ENCODE assay signal across 15 mouse cellular contexts in genomic region chr4:145037631-145038416, GRCm38 (mm10).
DNase-seq lines count a peak whose midpoint lies in the region; ATAC-seq and TF ChIP-seq lines count a peak whose summit lies in the region.
"Had no signal": no experiment of that assay in that cellular context is flagged by ENCODE, and none has a peak within 500 bp of the region (broad histone marks: within the 10 kb centered on the region; RNA-seq: fewer than 3 reads in every experiment).

No protein-coding gene starts in this region.

- H3K27me3 ChIP-seq in liver, embryonic 14.5 days (ENCODE audit: control insufficient read depth, insufficient read depth, low read length) = no peaks in the 10 kb centered on the region
- H3K27me3 ChIP-seq in hindbrain, embryonic 13.5 days = no peaks in the 10 kb centered on the region
- H3K27me3 ChIP-seq: forebrain, embryonic 12.5 days; heart, embryonic 15.5 days; hindbrain, embryonic 15.5 days had no signal

- peak; percentile 40 for DNase-seq in gastrocnemius, adult 18-20 months (ENCODE audit: low spot score)
- DNase-seq in gastrocnemius, adult 8-10 months (ENCODE audit: low spot score in 2 of 2) = no peak
- no peak for DNase-seq in layer of hippocampus, adult 2 months (ENCODE audit: low spot score in 2 of 2)
- no peak for DNase-seq in layer of hippocampus, postnatal 25 days (ENCODE audit: extremely low spot score in 1 of 2, low spot score in 1 of 2)
- peak; percentile 69 for DNase-seq in NIH3T3 (ENCODE audit: low read depth)
- DNase-seq in liver, embryonic 14.5 days (ENCODE audit: low read depth in 3 of 3, low spot score in 3 of 3) = no peak
- no peak for DNase-seq in embryo, embryonic 9.5 days (ENCODE audit: extremely low spot score)
- DNase-seq: embryo, embryonic 11 days; gastrocnemius, postnatal 14 days; right cerebral cortex, postnatal 25 days; thymus, postnatal 4 days had no signal

- 0 out of 2 replicates have a peak overlapping the region, but pooled peaks have one; percentile 23 for H3K27ac ChIP-seq in layer of hippocampus, adult 2 months
- H3K27ac ChIP-seq in liver, embryonic 14.5 days = peak overlapping the region; percentile 12
- no peak overlapping the region for H3K27ac ChIP-seq in hindbrain, embryonic 13.5 days
- H3K27ac ChIP-seq: forebrain, embryonic 12.5 days; heart, embryonic 15.5 days; hindbrain, embryonic 15.5 days had no signal

- TF ChIP-seq EP300 in liver, embryonic 14.5 days (IDR thresholded peaks at IDR 0.05; ENCODE audit: low read depth) = no peak

- H3K36me3 ChIP-seq in liver, embryonic 14.5 days (replicated peaks; ENCODE audit: control insufficient read depth, insufficient read depth, low read depth) = peaks cover 2% of the 10 kb centered on the region; the same call in 1 of the 2 replicates
- peaks cover 54% of the 10 kb centered on the region for H3K36me3 ChIP-seq in hindbrain, embryonic 13.5 days

- no peak for TF ChIP-seq CTCF in layer of hippocampus, adult 2 months (conservative IDR thresholded peaks at IDR 0.05)
- TF ChIP-seq CTCF in liver, embryonic 14.5 days (IDR thresholded peaks at IDR 0.05; ENCODE audit: low read depth) = no peak

- no peaks in the 10 kb centered on the region for H3K9me3 ChIP-seq in liver, embryonic 14.5 days (ENCODE audit: control insufficient read depth, low read length)
- no peaks in the 10 kb centered on the region for H3K9me3 ChIP-seq in hindbrain, embryonic 13.5 days
- H3K9me3 ChIP-seq: forebrain, embryonic 12.5 days; heart, embryonic 15.5 days; hindbrain, embryonic 15.5 days had no signal

- no peak overlapping the region for H3K4me2 ChIP-seq in liver, embryonic 14.5 days (ENCODE audit: low read depth)
- H3K4me2 ChIP-seq in hindbrain, embryonic 13.5 days = no peak overlapping the region
- H3K4me2 ChIP-seq: forebrain, embryonic 12.5 days; heart, embryonic 15.5 days; hindbrain, embryonic 15.5 days had no signal

- H3K9ac ChIP-seq in liver, embryonic 14.5 days (replicated peaks) = no peak overlapping the region
- no peak overlapping the region for H3K9ac ChIP-seq in hindbrain, embryonic 13.5 days
- H3K9ac ChIP-seq: forebrain, embryonic 12.5 days; heart, embryonic 15.5 days; hindbrain, embryonic 15.5 days had no signal

- ATAC-seq in liver, embryonic 14.5 days (ENCODE audit: insufficient read depth) = no peak
- ATAC-seq in hindbrain, embryonic 13.5 days (ENCODE audit: low FRiP score) = no peak

- H3K4me1 ChIP-seq in liver, embryonic 14.5 days (replicated peaks; ENCODE audit: control insufficient read depth in 2 of 2, insufficient read depth in 2 of 2, low read length in 1 of 2) = peaks cover 49 to 78% of the 10 kb centered on the region in 2 experiments
- H3K4me1 ChIP-seq in hindbrain, embryonic 13.5 days (replicated peaks) = peaks cover 18% of the 10 kb centered on the region

- H3K4me3 ChIP-seq in layer of hippocampus, adult 2 months = no peak overlapping the region
- H3K4me3 ChIP-seq in liver, embryonic 14.5 days (ENCODE audit: insufficient read depth in 1 of 2, low read depth in 2 of 2, low read length in 2 of 2) = no peak overlapping the region
- no peak overlapping the region for H3K4me3 ChIP-seq in hindbrain, embryonic 13.5 days
- H3K4me3 ChIP-seq: forebrain, embryonic 12.5 days; heart, embryonic 15.5 days; hindbrain, embryonic 15.5 days had no signal

- WGBS in liver, embryonic 14.5 days (ENCODE audit: insufficient replicate concordance) = 75% methylated on average over 5 of the region's 5 CpGs
- WGBS in hindbrain, embryonic 13.5 days = 90% methylated on average over 5 of the region's 5 CpGs

Comparison
In these comparisons a context has a peak if more than half of its experiments do, and no peak if none do; other contexts are left out.
1. DNase-seq: peak in gastrocnemius, adult 18-20 months (single experiment) and NIH3T3 (single experiment); none in gastrocnemius, adult 8-10 months (0 of 2), layer of hippocampus, adult 2 months (0 of 2), layer of hippocampus, postnatal 25 days (0 of 2), liver, embryonic 14.5 days (0 of 3) and embryo, embryonic 9.5 days (single experiment).